Mouse (Mus musculus): ENCODE measurements around the gene Pik3r2. TPM values are rescaled to one million over a fixed set of nuclear protein-coding genes. Genes with fewer than 3 reads are reported as not detected.

The Pik3r2 gene
- total RNA-seq, 2 experiments from 2014 or later = 6.0 to 18.1 TPM

GRCm38 (mm10) chr8:70758616-70759561 is 17.6 kb downstream of the Pik3r2 start:
- ATAC-seq (replicated peaks; ENCODE audit: poor library complexity) = no peak

- no peak for ATAC-seq (replicated peaks; ENCODE audit: poor library complexity)
Measured at GRCm38 (mm10) chr8:70758308-70758615, 18.3 kb downstream of the Pik3r2 start.

- ATAC-seq (replicated peaks; ENCODE audit: poor library complexity) = no peak
Measured at GRCm38 (mm10) chr8:70757523-70758307, 18.8 kb downstream of the Pik3r2 start.

- no peak for ATAC-seq (replicated peaks; ENCODE audit: poor library complexity)
Measured at GRCm38 (mm10) chr8:70756476-70757040, 20.0 kb downstream of the Pik3r2 start.

- ATAC-seq (replicated peaks; ENCODE audit: poor library complexity) = no peak
Measured at GRCm38 (mm10) chr8:70755661-70756475, 20.6 kb downstream of the Pik3r2 start.

- peak; percentile 13 for ATAC-seq (replicated peaks; ENCODE audit: poor library complexity)
Measured at GRCm38 (mm10) chr8:70754871-70755660, 21.4 kb downstream of the Pik3r2 start.

GRCm38 (mm10) chr8:70754043-70754870 is 22.3 kb downstream of the Pik3r2 start, which contains the start of gene Rab3a:
Gene Rab3a (plus strand): TSS chr8:70754679.
- peak; percentile 90 for ATAC-seq (replicated peaks; ENCODE audit: poor library complexity)

GRCm38 (mm10) chr8:70753151-70753550 is 23.4 kb downstream of the Pik3r2 start:
- no peak for ATAC-seq (replicated peaks; ENCODE audit: poor library complexity)

GRCm38 (mm10) chr8:70752000-70752764 is 24.3 kb downstream of the Pik3r2 start:
- no peak for ATAC-seq (replicated peaks; ENCODE audit: poor library complexity)

- ATAC-seq (replicated peaks; ENCODE audit: poor library complexity) = no peak
Measured at GRCm38 (mm10) chr8:70750128-70750680, 26.3 kb downstream of the Pik3r2 start.

GRCm38 (mm10) chr8:70749097-70749674 is 27.3 kb downstream of the Pik3r2 start:
- no peak for ATAC-seq (replicated peaks; ENCODE audit: poor library complexity)

- no peak for ATAC-seq (replicated peaks; ENCODE audit: poor library complexity)
Measured at GRCm38 (mm10) chr8:70748246-70749096, 28.0 kb downstream of the Pik3r2 start.

- no peak for ATAC-seq (replicated peaks; ENCODE audit: poor library complexity)
Measured at GRCm38 (mm10) chr8:70747211-70747890, 29.2 kb downstream of the Pik3r2 start.

- ATAC-seq (replicated peaks; ENCODE audit: poor library complexity) = no peak
Measured at GRCm38 (mm10) chr8:70746676-70747075, 29.8 kb downstream of the Pik3r2 start.

- no peak for ATAC-seq (replicated peaks; ENCODE audit: poor library complexity)
Measured at GRCm38 (mm10) chr8:70745691-70746220, 30.8 kb downstream of the Pik3r2 start.

GRCm38 (mm10) chr8:70744806-70745205 is 31.7 kb downstream of the Pik3r2 start:
- no peak for ATAC-seq (replicated peaks; ENCODE audit: poor library complexity)
